Mouse (Mus musculus): ENCODE measurements around the gene Tnp2. TPM values are rescaled to one million over a fixed set of nuclear protein-coding genes. Genes with fewer than 3 reads are reported as not detected.
"Not testable (repeated sequence)": the region's sequence is repeated elsewhere in the genome, so short reads cannot be mapped to it uniquely, and the experiment has no call there.

Tnp2 gene
- not detected for total RNA-seq (2021)
- long read RNA-seq, experiment 1: 0 reads
- long read RNA-seq, experiment 2: 0 reads

- no peak for DNase-seq
These were observed at the start of gene Tnp2 for GRCm38 (mm10) chr16:10788271-10788670. TSS of gene Tnp2 (minus strand) at chr16:10788660.

GRCm38 (mm10) chr16:10837903-10838302, 49.4 kb upstream of the Tnp2 start:
- DNase-seq: no peak

- DNase-seq: peak in 1 of 2 experiments; percentile 40
These were observed 48.8 kb upstream of the Tnp2 start for GRCm38 (mm10) chr16:10837250-10837649.

- no peak for DNase-seq
These were observed 47.9 kb upstream of the Tnp2 start for GRCm38 (mm10) chr16:10836388-10836787.

- DNase-seq: peak; percentile 92 to 94
These were observed 46.6 kb upstream of the Tnp2 start, which contains the start of gene Rmi2 for GRCm38 (mm10) chr16:10834911-10835587. TSS of gene Rmi2 (plus strand) at chr16:10835059.

GRCm38 (mm10) chr16:10834542-10834910, 46.1 kb upstream of the Tnp2 start:
- DNase-seq: no peak

- no peak for DNase-seq
These were observed 40.0 kb upstream of the Tnp2 start for GRCm38 (mm10) chr16:10828461-10828805.

GRCm38 (mm10) chr16:10827766-10828460, 39.5 kb upstream of the Tnp2 start:
- DNase-seq: no peak

GRCm38 (mm10) chr16:10827269-10827668, 38.8 kb upstream of the Tnp2 start:
- no peak for DNase-seq

GRCm38 (mm10) chr16:10825840-10826239, 37.4 kb upstream of the Tnp2 start:
- no peak for DNase-seq

- peak in 1 of 2 experiments; percentile 17 for DNase-seq
These were observed 36.1 kb upstream of the Tnp2 start for GRCm38 (mm10) chr16:10824536-10824935.

GRCm38 (mm10) chr16:10821387-10821786, 32.9 kb upstream of the Tnp2 start:
- no peak for DNase-seq

- DNase-seq: no peak
These were observed 31.5 kb upstream of the Tnp2 start for GRCm38 (mm10) chr16:10819966-10820365.

GRCm38 (mm10) chr16:10818579-10819135, 30.2 kb upstream of the Tnp2 start:
- DNase-seq: no peak

- peak; percentile 48 to 57 for DNase-seq
These were observed 26.4 kb upstream of the Tnp2 start for GRCm38 (mm10) chr16:10814864-10815263.

- no peak for DNase-seq
These were observed 25.3 kb upstream of the Tnp2 start for GRCm38 (mm10) chr16:10813726-10814125.

GRCm38 (mm10) chr16:10812865-10813371, 24.5 kb upstream of the Tnp2 start, which contains the start of gene Gm11172:
TSS of gene Gm11172 (plus strand) at chr16:10812915.
- no peak for DNase-seq

GRCm38 (mm10) chr16:10810376-10810775, 21.9 kb upstream of the Tnp2 start:
- DNase-seq: no peak

GRCm38 (mm10) chr16:10805789-10806527, 17.5 kb upstream of the Tnp2 start, which contains the start of gene Prm1:
TSS of gene Prm1 (minus strand) at chr16:10805839.
- DNase-seq: no peak

- DNase-seq: not testable (repeated sequence)
These were observed 14.0 kb upstream of the Tnp2 start for GRCm38 (mm10) chr16:10802420-10802819.

GRCm38 (mm10) chr16:10796034-10796433, 7.6 kb upstream of the Tnp2 start, which contains the start of gene Prm2:
TSS of gene Prm2 (minus strand) at chr16:10796134.
- no peak for DNase-seq

GRCm38 (mm10) chr16:10790702-10791101, 2.2 kb upstream of the Tnp2 start, which contains the start of gene Prm3:
TSS of gene Prm3 (minus strand) at chr16:10790914.
- no peak for DNase-seq
